Mouse (Mus musculus) activated CD4-positive, CD25-positive, alpha-beta regulatory T cell, adult 9 weeks (primary cell): ENCODE data around the gene Gm44596. TPM values are rescaled to one million over a fixed set of nuclear protein-coding genes. Genes with fewer than 3 reads are reported as not detected.

ENCODE experiments used
- polyA plus RNA-seq: library from polyadenylated mRNA; unstranded; fragments of 100-300 nt; shearing (Covaris generic); gene quantifications from one replicate; pipeline ENCODE4 v1.2.1, GENCODE M21; 2017

Gm44596 gene
- not detected for polyA plus RNA-seq

GRCm38 (mm10) chr6:128375192-128375591, at the start of gene Gm44596, which contains the start of gene Tex52:
Gene Gm44596 (plus strand): TSS chr6:128375503.
Gene Tex52 (plus strand): TSS chr6:128375456.

GRCm38 (mm10) chr6:128355726-128356416, 19.4 kb upstream of the Gm44596 start, which contains the start of gene Tulp3:
Gene Tulp3 (minus strand): TSS chr6:128355851.

GRCm38 (mm10) chr6:128362381-128363006, 12.8 kb upstream of the Gm44596 start, which contains the start of the genes Rhno1 and Foxm1:
Gene Rhno1 (minus strand): TSS chr6:128362911.
Gene Foxm1 (plus strand): TSS chr6:128362967.

GRCm38 (mm10) chr6:128398996-128399395, 23.7 kb downstream of the Gm44596 start, which contains the start of gene Nrip2:
Gene Nrip2 (plus strand): TSS chr6:128399296.

GRCm38 (mm10) chr6:128424269-128425019, 49.1 kb downstream of the Gm44596 start, which contains the start of gene Itfg2:
Gene Itfg2 (minus strand): TSS chr6:128424931.

GRCm38 (mm10) chr6:128438317-128438870, 63.1 kb downstream of the Gm44596 start, which contains the start of gene Fkbp4:
Gene Fkbp4 (minus strand): TSS chr6:128438677.

Other genes with a start within 250 kb of the Gm44596 start
- gene Tspan9, start 231.9 kb upstream of the Gm44596 start, polyA plus RNA-seq, result 1.1 TPM
- gene Tead4, start 74.7 kb upstream of the Gm44596 start, polyA plus RNA-seq, result not detected
- 1.8 TPM for gene Tulp3, start 19.7 kb upstream of the Gm44596 start, polyA plus RNA-seq
- 56.7 TPM for gene Rhno1, start 12.6 kb upstream of the Gm44596 start, polyA plus RNA-seq
- gene Foxm1, start 12.5 kb upstream of the Gm44596 start, polyA plus RNA-seq, result 3.1 TPM
- not detected for gene Tex52, start within 50 bp of the Gm44596 start, polyA plus RNA-seq
- gene Nrip2, start 23.8 kb downstream of the Gm44596 start, polyA plus RNA-seq, result 1.4 TPM
- 24.7 TPM for gene Itfg2, start 49.4 kb downstream of the Gm44596 start, polyA plus RNA-seq
- 61.6 TPM for gene Fkbp4, start 63.2 kb downstream of the Gm44596 start, polyA plus RNA-seq
- gene Pzp, start 151.2 kb downstream of the Gm44596 start, polyA plus RNA-seq, result not detected
- gene A2ml1, start 206.1 kb downstream of the Gm44596 start, polyA plus RNA-seq, result not detected
- not detected for gene Klrb1a, start 248.0 kb downstream of the Gm44596 start, polyA plus RNA-seq